Mouse (Mus musculus) lung, adult 2 months (tissue): ENCODE measurements around the gene Lalba.

Experiments
- CTCF ChIP-seq: fragments of 200-500 bp; IDR thresholded peaks from 2 replicates; pipeline ENCODE4 v1.5.1; 2011; ENCODE audit warnings: mild to moderate bottlenecking, low read length, control low read depth; ENCODE audit not compliant: insufficient read depth
- POLR2A ChIP-seq: fragments of 200-500 bp; IDR thresholded peaks from 2 replicates; pipeline ENCODE4 v1.6.1; 2011; ENCODE audit warnings: low read depth, mild to moderate bottlenecking, control low read depth, low read length, borderline replicate concordance; ENCODE audit errors: extremely low read depth

DNA sequence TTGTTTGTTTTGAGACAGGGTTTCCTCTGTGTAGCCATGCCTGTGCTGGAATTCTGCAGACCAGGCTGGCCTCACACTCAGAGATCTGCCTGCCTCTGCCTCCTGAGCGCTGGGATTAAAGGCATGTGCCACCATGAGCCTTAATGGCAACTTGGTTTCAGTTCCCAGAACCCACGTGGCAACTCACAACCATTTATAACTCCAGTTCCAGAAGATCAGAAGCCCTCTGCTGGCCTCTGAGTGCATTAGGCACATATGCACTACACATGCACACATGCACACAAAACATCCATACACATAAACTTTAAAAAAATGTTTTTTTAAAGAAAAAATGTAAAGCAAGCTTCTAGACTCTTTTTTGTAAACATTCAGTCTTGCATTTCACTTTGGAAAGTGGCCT is 26.9 kb upstream of the Lalba start:
- TF ChIP-seq POLR2A, result no peak
- TF ChIP-seq CTCF, result no peak
